Mouse (Mus musculus): ENCODE data around the gene Sbno2. TPM values are rescaled to one million over a fixed set of nuclear protein-coding genes. Genes with fewer than 3 reads are reported as not detected.

The Sbno2 gene
- total RNA-seq, 2 experiments from 2014 or later, result 9.2 to 20.9 TPM

Other genes starting within 250 kb of the Sbno2 start
Only the 30 nearest of the 34 such genes appear.
- 996 and 1,031 TPM in 2 replicates for gene Elane, start 219.3 kb downstream of the Sbno2 start, total RNA-seq (2015; ENCODE audit: low replicate concordance)
- gene Elane, start 219.3 kb downstream of the Sbno2 start, total RNA-seq (2017; ENCODE audit: low replicate concordance), result 253 and 405 TPM in 2 replicates
- gene Cfd, start 214.7 kb downstream of the Sbno2 start, total RNA-seq (2015; ENCODE audit: low replicate concordance), result not detected in 2 replicates
- gene Cfd, start 214.7 kb downstream of the Sbno2 start, total RNA-seq (2017; ENCODE audit: low replicate concordance), result not detected in 2 replicates
- 5.9 and 11.3 TPM in 2 replicates for gene Med16, start 196.6 kb downstream of the Sbno2 start, total RNA-seq (2015; ENCODE audit: low replicate concordance)
- gene Med16, start 196.6 kb downstream of the Sbno2 start, total RNA-seq (2017; ENCODE audit: low replicate concordance), result 4.7 and 9.1 TPM in 2 replicates
- not detected in 2 replicates for gene Gm26602, start 194.7 kb downstream of the Sbno2 start, total RNA-seq (2015; ENCODE audit: low replicate concordance)
- not detected in 2 replicates for gene Gm26602, start 194.7 kb downstream of the Sbno2 start, total RNA-seq (2017; ENCODE audit: low replicate concordance)
- gene Kiss1r, start 188.6 kb downstream of the Sbno2 start, total RNA-seq (2015; ENCODE audit: low replicate concordance), result not detected in 2 replicates
- gene Kiss1r, start 188.6 kb downstream of the Sbno2 start, total RNA-seq (2017; ENCODE audit: low replicate concordance), result 0.14 TPM in 1 of 2 replicates, not detected in the other
- gene R3hdm4, start 184.4 kb downstream of the Sbno2 start, total RNA-seq (2015; ENCODE audit: low replicate concordance), result 42.8 and 46.1 TPM in 2 replicates
- gene R3hdm4, start 184.4 kb downstream of the Sbno2 start, total RNA-seq (2017; ENCODE audit: low replicate concordance), result 25.0 and 28.3 TPM in 2 replicates
- gene Arid3a, start 178.5 kb downstream of the Sbno2 start, total RNA-seq (2015; ENCODE audit: low replicate concordance), result 6.3 and 8.8 TPM in 2 replicates
- 10.5 and 14.7 TPM in 2 replicates for gene Arid3a, start 178.5 kb downstream of the Sbno2 start, total RNA-seq (2017; ENCODE audit: low replicate concordance)
- gene Wdr18, start 145.4 kb downstream of the Sbno2 start, total RNA-seq (2015; ENCODE audit: low replicate concordance), result 4.0 and 7.5 TPM in 2 replicates
- gene Wdr18, start 145.4 kb downstream of the Sbno2 start, total RNA-seq (2017; ENCODE audit: low replicate concordance), result 2.5 and 14.2 TPM in 2 replicates
- gene Grin3b, start 134.9 kb downstream of the Sbno2 start, total RNA-seq (2015; ENCODE audit: low replicate concordance), result not detected in 2 replicates
- gene Grin3b, start 134.9 kb downstream of the Sbno2 start, total RNA-seq (2017; ENCODE audit: low replicate concordance), result not detected in 2 replicates
- 13.6 and 29.6 TPM in 2 replicates for gene Tmem259, start 121.2 kb downstream of the Sbno2 start, total RNA-seq (2015; ENCODE audit: low replicate concordance)
- gene Tmem259, start 121.2 kb downstream of the Sbno2 start, total RNA-seq (2017; ENCODE audit: low replicate concordance), result 12.8 and 22.6 TPM in 2 replicates
- gene Cnn2, start 117.0 kb downstream of the Sbno2 start, total RNA-seq (2015; ENCODE audit: low replicate concordance), result 33.8 and 46.6 TPM in 2 replicates
- 30.0 and 73.0 TPM in 2 replicates for gene Cnn2, start 117.0 kb downstream of the Sbno2 start, total RNA-seq (2017; ENCODE audit: low replicate concordance)
- gene Abca7, start 109.1 kb downstream of the Sbno2 start, total RNA-seq (2015; ENCODE audit: low replicate concordance), result 14.4 and 18.2 TPM in 2 replicates
- gene Abca7, start 109.1 kb downstream of the Sbno2 start, total RNA-seq (2017; ENCODE audit: low replicate concordance), result 19.4 and 27.7 TPM in 2 replicates
- gene Arhgap45, start 88.9 kb downstream of the Sbno2 start, total RNA-seq (2015; ENCODE audit: low replicate concordance), result 23.1 and 31.6 TPM in 2 replicates
- 28.6 and 35.8 TPM in 2 replicates for gene Arhgap45, start 88.9 kb downstream of the Sbno2 start, total RNA-seq (2017; ENCODE audit: low replicate concordance)
- 23.6 and 33.4 TPM in 2 replicates for gene Polr2e, start 65.8 kb downstream of the Sbno2 start, total RNA-seq (2015; ENCODE audit: low replicate concordance)
- 4.5 and 9.9 TPM in 2 replicates for gene Polr2e, start 65.8 kb downstream of the Sbno2 start, total RNA-seq (2017; ENCODE audit: low replicate concordance)
- gene Gpx4, start 58.4 kb downstream of the Sbno2 start, total RNA-seq (2015; ENCODE audit: low replicate concordance), result 108 and 169 TPM in 2 replicates
- gene Gpx4, start 58.4 kb downstream of the Sbno2 start, total RNA-seq (2017; ENCODE audit: low replicate concordance), result 96.3 and 123 TPM in 2 replicates
- gene Stk11, start 10.2 kb upstream of the Sbno2 start, total RNA-seq (2015; ENCODE audit: low replicate concordance), result 47.7 and 60.0 TPM in 2 replicates
- gene Stk11, start 10.2 kb upstream of the Sbno2 start, total RNA-seq (2017; ENCODE audit: low replicate concordance), result 152 and 195 TPM in 2 replicates
- gene Atp5d, start 33.1 kb upstream of the Sbno2 start, total RNA-seq (2015; ENCODE audit: low replicate concordance), result 43.3 and 48.8 TPM in 2 replicates
- gene Atp5d, start 33.1 kb upstream of the Sbno2 start, total RNA-seq (2017; ENCODE audit: low replicate concordance), result 12.1 and 17.3 TPM in 2 replicates
- not detected in 2 replicates for gene Cbarp, start 35.3 kb upstream of the Sbno2 start, total RNA-seq (2015; ENCODE audit: low replicate concordance)
- gene Cbarp, start 35.3 kb upstream of the Sbno2 start, total RNA-seq (2017; ENCODE audit: low replicate concordance), result not detected in 2 replicates
- gene Midn, start 42.7 kb upstream of the Sbno2 start, total RNA-seq (2015; ENCODE audit: low replicate concordance), result 5.0 and 7.7 TPM in 2 replicates
- 3.9 and 7.4 TPM in 2 replicates for gene Midn, start 42.7 kb upstream of the Sbno2 start, total RNA-seq (2017; ENCODE audit: low replicate concordance)
- 3.6 and 3.7 TPM in 2 replicates for gene Cirbp, start 60.4 kb upstream of the Sbno2 start, total RNA-seq (2015; ENCODE audit: low replicate concordance)
- gene Cirbp, start 60.4 kb upstream of the Sbno2 start, total RNA-seq (2017; ENCODE audit: low replicate concordance), result 14.6 and 16.3 TPM in 2 replicates
- 7.5 TPM in 1 of 2 replicates, not detected in the other for gene 1600002K03Rik, start 67.4 kb upstream of the Sbno2 start, total RNA-seq (2015; ENCODE audit: low replicate concordance)
- 5.9 TPM in 1 of 2 replicates, not detected in the other for gene 1600002K03Rik, start 67.4 kb upstream of the Sbno2 start, total RNA-seq (2017; ENCODE audit: low replicate concordance)
- not detected in 2 replicates for gene Efna2, start 73.9 kb upstream of the Sbno2 start, total RNA-seq (2015; ENCODE audit: low replicate concordance)
- not detected in 2 replicates for gene Efna2, start 73.9 kb upstream of the Sbno2 start, total RNA-seq (2017; ENCODE audit: low replicate concordance)
- 1.3 and 4.4 TPM in 2 replicates for gene Mum1, start 120.9 kb upstream of the Sbno2 start, total RNA-seq (2015; ENCODE audit: low replicate concordance)
- 14.7 and 24.0 TPM in 2 replicates for gene Mum1, start 120.9 kb upstream of the Sbno2 start, total RNA-seq (2017; ENCODE audit: low replicate concordance)
- 25.7 and 25.9 TPM in 2 replicates for gene Ndufs7, start 143.6 kb upstream of the Sbno2 start, total RNA-seq (2015; ENCODE audit: low replicate concordance)
- gene Ndufs7, start 143.6 kb upstream of the Sbno2 start, total RNA-seq (2017; ENCODE audit: low replicate concordance), result 13.0 and 14.2 TPM in 2 replicates
- not detected in 2 replicates for gene Gamt, start 155.4 kb upstream of the Sbno2 start, total RNA-seq (2015; ENCODE audit: low replicate concordance)
- 0.77 TPM in 1 of 2 replicates, not detected in the other for gene Gamt, start 155.4 kb upstream of the Sbno2 start, total RNA-seq (2017; ENCODE audit: low replicate concordance)
- gene Dazap1, start 155.9 kb upstream of the Sbno2 start, total RNA-seq (2015; ENCODE audit: low replicate concordance), result 13.8 and 17.1 TPM in 2 replicates
- 29.8 and 35.3 TPM in 2 replicates for gene Dazap1, start 155.9 kb upstream of the Sbno2 start, total RNA-seq (2017; ENCODE audit: low replicate concordance)
- 509 and 541 TPM in 2 replicates for gene Rps15, start 186.9 kb upstream of the Sbno2 start, total RNA-seq (2015; ENCODE audit: low replicate concordance)
- 422 and 457 TPM in 2 replicates for gene Rps15, start 186.9 kb upstream of the Sbno2 start, total RNA-seq (2017; ENCODE audit: low replicate concordance)
- not detected in 2 replicates for gene Apc2, start 190.4 kb upstream of the Sbno2 start, total RNA-seq (2015; ENCODE audit: low replicate concordance)
- 0.09 and 0.14 TPM in 2 replicates for gene Apc2, start 190.4 kb upstream of the Sbno2 start, total RNA-seq (2017; ENCODE audit: low replicate concordance)
- gene 2310011J03Rik, start 215.0 kb upstream of the Sbno2 start, total RNA-seq (2015; ENCODE audit: low replicate concordance), result 6.1 and 12.7 TPM in 2 replicates
- gene 2310011J03Rik, start 215.0 kb upstream of the Sbno2 start, total RNA-seq (2017; ENCODE audit: low replicate concordance), result 3.5 and 3.7 TPM in 2 replicates
- gene Pcsk4, start 223.9 kb upstream of the Sbno2 start, total RNA-seq (2015; ENCODE audit: low replicate concordance), result 1.0 TPM in 1 of 2 replicates, not detected in the other
- gene Pcsk4, start 223.9 kb upstream of the Sbno2 start, total RNA-seq (2017; ENCODE audit: low replicate concordance), result not detected in 2 replicates